Comparison of ENCODE assay signal across 14 mouse cellular contexts in the genomic region with DNA sequence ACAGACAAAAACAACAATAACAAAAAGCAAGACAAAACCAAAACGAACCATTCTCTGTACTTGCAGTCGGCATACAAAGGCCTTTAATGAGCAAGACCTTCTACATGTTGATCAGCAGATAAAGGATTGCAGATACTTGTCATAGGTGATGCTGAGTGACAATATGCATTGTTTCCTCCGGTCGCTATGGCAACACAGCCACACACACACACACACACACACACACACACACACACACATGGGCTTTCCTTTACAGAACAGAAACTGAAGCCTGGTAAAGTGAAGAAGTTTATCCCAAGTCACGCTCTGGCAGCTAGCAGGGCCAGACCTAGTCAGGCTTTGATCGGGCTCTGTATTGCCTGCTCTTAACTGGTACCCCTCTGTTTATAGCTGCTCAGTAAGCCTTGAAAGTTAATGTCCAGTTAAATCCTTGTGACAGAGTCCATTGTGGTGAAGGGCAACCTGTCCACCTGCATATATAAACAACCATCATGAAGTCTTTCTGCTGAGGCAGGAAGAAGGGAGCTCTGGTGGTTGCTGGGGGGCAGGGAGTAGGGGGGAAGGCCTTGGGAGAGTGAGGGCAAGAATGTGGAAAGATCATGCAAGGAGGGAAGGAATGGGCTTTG. TPM values are rescaled to one million over a fixed set of nuclear protein-coding genes. Genes with fewer than 3 reads are reported as not detected.
DNase-seq lines count a peak whose midpoint lies in the region; ATAC-seq and TF ChIP-seq lines count a peak whose summit lies in the region.
"Had no signal": no experiment of that assay in that cellular context is flagged by ENCODE, and none has a peak within 500 bp of the region (broad histone marks: within the 10 kb centered on the region; RNA-seq: fewer than 3 reads in every experiment).

No protein-coding gene starts in this region.

- no peaks in the 10 kb centered on the region for H3K27me3 ChIP-seq in thymus, adult 2 months (ENCODE audit: control insufficient read depth, insufficient read depth, low read length)
- no peaks in the 10 kb centered on the region for H3K27me3 ChIP-seq in kidney, embryonic 15.5 days
- H3K27me3 ChIP-seq in hindbrain, postnatal 0 days (ENCODE audit: insufficient read depth, low read length) = no peaks in the 10 kb centered on the region
- H3K27me3 ChIP-seq: hindbrain, embryonic 13.5 days; liver, embryonic 13.5 days had no signal

- H3K4me3 ChIP-seq in thymus, adult 2 months (ENCODE audit: control insufficient read depth, insufficient read depth, low read length) = no peak overlapping the region
- no peak overlapping the region for H3K4me3 ChIP-seq in kidney, embryonic 15.5 days (replicated peaks)
- no peak overlapping the region for H3K4me3 ChIP-seq in hindbrain, postnatal 0 days (ENCODE audit: low read length)
- H3K4me3 ChIP-seq: hindbrain, embryonic 13.5 days; liver, embryonic 13.5 days had no signal

- peak; percentile 11 for ATAC-seq in activated CD4-positive, CD25-positive, alpha-beta regulatory T cell, adult 4 months
- peak; percentile 80 for ATAC-seq in kidney, embryonic 15.5 days (replicated peaks; ENCODE audit: low FRiP score)
- ATAC-seq in hindbrain, postnatal 0 days = no peak
- ATAC-seq: forebrain, embryonic 16.5 days had no signal

- H3K4me1 ChIP-seq in thymus, adult 2 months (replicated peaks; ENCODE audit: control insufficient read depth, insufficient read depth, low read length) = peaks cover 39% of the 10 kb centered on the region
- peaks cover 37% of the 10 kb centered on the region for H3K4me1 ChIP-seq in kidney, embryonic 15.5 days
- no peaks in the 10 kb centered on the region for H3K4me1 ChIP-seq in hindbrain, postnatal 0 days (ENCODE audit: insufficient read depth, low read length)
- H3K4me1 ChIP-seq: hindbrain, embryonic 13.5 days had no signal

- no peak overlapping the region for H3K9ac ChIP-seq in kidney, embryonic 15.5 days
- H3K9ac ChIP-seq in hindbrain, postnatal 0 days (replicated peaks; ENCODE audit: low read length) = no peak overlapping the region
- H3K9ac ChIP-seq: hindbrain, embryonic 13.5 days; liver, embryonic 13.5 days had no signal

- H3K36me3 ChIP-seq in thymus, adult 2 months (ENCODE audit: control insufficient read depth, insufficient read depth, low read length) = no peaks in the 10 kb centered on the region
- H3K36me3 ChIP-seq in kidney, embryonic 15.5 days = no peaks in the 10 kb centered on the region
- H3K36me3 ChIP-seq in hindbrain, postnatal 0 days (ENCODE audit: insufficient read depth, low read length) = no peaks in the 10 kb centered on the region
- H3K36me3 ChIP-seq: hindbrain, embryonic 13.5 days; liver, embryonic 13.5 days had no signal

- WGBS in thymus, adult 2 months = 87% methylated on average over 6 of the region's 6 CpGs
- 75% methylated on average over 6 of the region's 6 CpGs for WGBS in kidney, embryonic 15.5 days
- WGBS in hindbrain, postnatal 0 days = 68% methylated on average over 6 of the region's 6 CpGs

- no peak for DNase-seq in thymus, adult 2 months
- no peak for DNase-seq in thymus, postnatal 10 days (ENCODE audit: low spot score in 2 of 2)
- DNase-seq in retina, postnatal 1 day = peak; percentile 35
- no peak for DNase-seq in neural tube, embryonic 10.5 days (ENCODE audit: extremely low spot score, low spot score)
- no peak for DNase-seq in hindbrain, postnatal 0 days (ENCODE audit: low spot score)
- DNase-seq: cerebellum, postnatal 10 days; heart, adult 11 months; layer of hippocampus, adult 9-11 months; spleen, adult 18-20 months had no signal

- H3K9me3 ChIP-seq in kidney, embryonic 15.5 days (replicated peaks) = no peaks in the 10 kb centered on the region
- no peaks in the 10 kb centered on the region for H3K9me3 ChIP-seq in hindbrain, postnatal 0 days (ENCODE audit: low read length)
- H3K9me3 ChIP-seq: hindbrain, embryonic 13.5 days; liver, embryonic 13.5 days had no signal

- no peak overlapping the region for H3K4me2 ChIP-seq in kidney, embryonic 15.5 days
- H3K4me2 ChIP-seq in hindbrain, postnatal 0 days (ENCODE audit: low read depth, low read length) = no peak overlapping the region
- H3K4me2 ChIP-seq: hindbrain, embryonic 13.5 days; liver, embryonic 13.5 days had no signal

- 0 out of 2 replicates have a peak overlapping the region, but pooled peaks have one; percentile 9 for H3K27ac ChIP-seq in thymus, adult 2 months (ENCODE audit: control insufficient read depth, insufficient read depth, low read length)
- peak overlapping the region; percentile 85 for H3K27ac ChIP-seq in kidney, embryonic 15.5 days
- no peak overlapping the region for H3K27ac ChIP-seq in hindbrain, postnatal 0 days
- H3K27ac ChIP-seq: hindbrain, embryonic 13.5 days; liver, embryonic 13.5 days had no signal

- no peak for TF ChIP-seq CTCF in thymus, adult 2 months (IDR thresholded peaks at IDR 0.05; ENCODE audit: borderline replicate concordance, control insufficient read depth, extremely low read depth, insufficient read depth, low read length, poor library complexity)
- TF ChIP-seq CTCF in hindbrain, postnatal 0 days (IDR thresholded peaks at IDR 0.05; ENCODE audit: low read depth) = no peak

- no peak for TF ChIP-seq POLR2A in thymus, adult 2 months (IDR thresholded peaks at IDR 0.05; ENCODE audit: control insufficient read depth, extremely low read depth, insufficient read depth, low read length, poor library complexity)

RNA-seq across cellular contexts. Expression of a gene that starts 44.4 kb away (rescaled TPM):
- polyA plus RNA-seq in thymus, adult 2 months (2012; rRNA removed) = 145 and 167 TPM in 2 replicates
- 10 to 100 TPM; 43.2 to 52.2 TPM for polyA plus RNA-seq in activated CD4-positive, CD25-positive, alpha-beta regulatory T cell, adult 4 months (2017; shearing (Covaris generic))
- 17.7 and 17.8 TPM in 2 replicates for polyA plus RNA-seq in kidney, embryonic 15.5 days (2015; fragmentation: Nextera tagmentation; extraction: Ambion mirVana)
- 54.0 and 65.6 TPM in 2 replicates for total RNA-seq in hindbrain, postnatal 0 days (2014; rRNA removed)
- 12.8 and 13.2 TPM in 2 replicates for polyA plus RNA-seq in hindbrain, postnatal 0 days (2015; fragmentation: Nextera tagmentation; extraction: Ambion mirVana)
